Mouse (Mus musculus) CD4-positive naive resting alpha-beta T cell, adult 57 days (primary cell): Measurements from ENCODE around the gene Olfr1116. TPM values are rescaled to one million over a fixed set of nuclear protein-coding genes. Genes with fewer than 3 reads are reported as not detected.

ENCODE experiments used
- total RNA-seq: library from RNA; stranded (reverse); gene quantifications from one replicate; pipeline ENCODE4 v1.2.4, GENCODE M21; 2023

Olfr1116 gene
- not detected for total RNA-seq

DNA sequence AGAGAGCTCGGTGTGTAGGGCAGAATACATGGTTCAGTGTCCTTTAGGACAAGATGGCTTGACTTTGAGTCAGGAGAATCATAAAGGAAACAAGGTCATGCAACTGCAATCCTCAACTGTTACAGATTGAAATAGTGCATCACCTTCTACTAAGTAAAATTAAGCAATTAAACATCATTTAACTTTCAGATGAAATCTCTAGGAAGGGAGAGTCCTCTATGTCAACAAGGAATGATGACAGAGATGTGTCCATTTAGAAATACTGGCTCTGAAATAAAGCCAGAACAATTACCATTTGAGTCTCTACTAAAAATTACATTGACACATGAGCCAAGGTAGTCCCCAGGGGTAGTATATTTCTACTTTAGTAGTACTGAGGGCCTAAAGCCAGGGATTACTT is at the start of gene Olfr1116:
Olfr1116 (plus strand) TSS at position 301 of the 400 bp plus-strand sequence.

DNA sequence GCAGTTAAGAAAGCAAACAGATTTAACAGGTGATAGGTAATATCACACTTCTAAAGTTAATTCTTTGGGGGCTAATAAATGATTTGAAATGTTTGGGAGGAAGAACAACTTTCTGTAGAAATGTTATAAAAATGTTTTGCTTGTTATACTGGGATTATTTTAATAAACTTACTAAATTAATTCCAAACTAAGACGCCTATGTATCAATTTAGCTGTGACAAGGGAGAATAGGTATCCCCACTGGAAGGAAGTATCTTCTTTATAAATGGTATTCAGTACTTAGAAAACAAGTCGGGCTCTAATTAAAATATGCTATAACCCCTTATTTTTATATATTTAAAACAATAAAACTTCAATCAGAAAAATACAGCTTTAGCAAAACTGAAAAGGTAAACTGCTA is 19.6 kb upstream of the Olfr1116 start, which contains the start of gene Olfr1115:
Olfr1115 (plus strand) TSS at position 301 of the 400 bp plus-strand sequence.

DNA sequence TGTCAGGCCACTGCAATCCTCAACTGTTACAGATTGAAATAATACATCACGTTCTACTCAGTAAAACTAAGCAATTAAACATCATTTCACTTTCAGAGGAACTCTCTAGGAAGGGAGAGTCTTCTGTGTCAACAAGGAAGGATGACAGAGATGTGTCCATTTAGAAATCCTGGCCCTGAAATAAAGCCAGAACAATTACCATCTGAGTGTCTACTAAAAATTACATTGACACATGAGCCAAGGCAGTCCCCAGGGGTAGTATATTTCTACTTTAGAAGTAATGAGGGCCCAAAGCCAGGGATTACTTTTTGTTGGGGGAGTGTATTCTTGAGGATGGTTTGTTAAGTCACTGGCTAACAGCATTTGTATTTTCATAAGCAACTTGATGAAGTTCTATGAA is 39.9 kb downstream of the Olfr1116 start, which contains the start of gene Olfr1118:
Olfr1118 (plus strand) TSS at position 301 of the 400 bp plus-strand sequence.

Other genes starting within 250 kb of the Olfr1116 start
- gene Olfr1104, start 240.5 kb upstream of the Olfr1116 start, total RNA-seq, result not detected
- not detected for gene Olfr1105, start 231.0 kb upstream of the Olfr1116 start, total RNA-seq
- gene Olfr1106, start 215.3 kb upstream of the Olfr1116 start, total RNA-seq, result not detected
- not detected for gene Olfr1107, start 191.7 kb upstream of the Olfr1116 start, total RNA-seq
- gene Olfr1109, start 171.5 kb upstream of the Olfr1116 start, total RNA-seq, result not detected
- gene Olfr259, start 153.0 kb upstream of the Olfr1116 start, total RNA-seq, result not detected
- gene Olfr1110, start 127.2 kb upstream of the Olfr1116 start, total RNA-seq, result not detected
- gene Olfr1111, start 114.9 kb upstream of the Olfr1116 start, total RNA-seq, result not detected
- not detected for gene Olfr1112, start 79.7 kb upstream of the Olfr1116 start, total RNA-seq
- gene Olfr1113, start 58.6 kb upstream of the Olfr1116 start, total RNA-seq, result not detected
- gene Olfr1115, start 19.5 kb upstream of the Olfr1116 start, total RNA-seq, result not detected
- gene Olfr1118, start 40.0 kb downstream of the Olfr1116 start, total RNA-seq, result not detected
- not detected for gene Olfr1120, start 87.3 kb downstream of the Olfr1116 start, total RNA-seq
- not detected for gene Olfr1121, start 102.4 kb downstream of the Olfr1116 start, total RNA-seq
- gene Olfr1122, start 118.3 kb downstream of the Olfr1116 start, total RNA-seq, result 0.21 TPM
- gene Olfr1123, start 149.1 kb downstream of the Olfr1116 start, total RNA-seq, result not detected
- not detected for gene Olfr1124, start 162.7 kb downstream of the Olfr1116 start, total RNA-seq
- not detected for gene Olfr1126, start 186.4 kb downstream of the Olfr1116 start, total RNA-seq
- gene Pramel7, start 229.6 kb downstream of the Olfr1116 start, total RNA-seq, result not detected
- not detected for gene Pramel6, start 239.0 kb downstream of the Olfr1116 start, total RNA-seq